Mouse (Mus musculus) retina, postnatal 7 days (tissue): Measurements from ENCODE around the gene Sec31b.

Source experiments
- DNase-seq: peaks from one replicate; pipeline ENCODE4 v3.0.0-alpha.2; 2012; ENCODE audit warnings: low read depth, low spot score

The Sec31b gene

DNA sequence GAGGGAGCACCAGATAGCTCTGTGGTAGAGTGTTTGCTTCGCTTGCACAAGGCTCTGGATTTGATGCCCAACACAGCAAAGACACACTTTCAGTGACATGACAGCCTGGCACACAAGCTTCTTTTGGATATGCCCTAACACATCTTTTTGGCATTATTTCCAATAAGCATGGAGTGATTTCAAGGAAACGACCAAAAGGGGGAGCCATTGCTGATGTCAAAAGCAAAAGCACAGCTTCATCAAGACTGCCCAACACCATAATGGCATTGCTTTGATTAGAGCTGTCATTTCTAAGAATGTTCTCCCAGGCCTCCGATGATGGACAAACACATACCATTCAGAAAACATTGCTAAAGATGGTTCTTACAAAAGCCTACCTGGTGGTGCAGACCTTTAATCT is 69.1 kb downstream of the Sec31b start:
- no peak for DNase-seq

DNA sequence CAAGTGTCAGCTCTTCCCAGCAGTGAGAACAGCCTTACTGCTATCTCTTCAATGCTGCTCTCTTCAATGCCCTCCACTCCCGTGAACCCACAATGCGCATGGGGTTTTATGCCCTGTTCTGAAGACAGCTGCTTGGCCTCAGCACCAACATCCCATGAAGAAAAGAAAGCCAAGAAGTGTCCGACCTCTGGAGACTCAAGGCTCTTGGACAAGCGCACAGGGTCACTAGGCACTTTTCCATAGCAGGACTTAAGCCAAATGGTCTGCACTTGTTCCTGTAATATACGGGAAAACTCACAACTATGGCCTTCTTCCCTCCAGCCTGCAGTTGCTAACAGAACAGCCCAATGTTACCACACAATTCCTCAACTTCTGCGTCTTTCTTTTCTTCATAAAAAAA is 70.4 kb downstream of the Sec31b start:
- DNase-seq, result no peak

DNA sequence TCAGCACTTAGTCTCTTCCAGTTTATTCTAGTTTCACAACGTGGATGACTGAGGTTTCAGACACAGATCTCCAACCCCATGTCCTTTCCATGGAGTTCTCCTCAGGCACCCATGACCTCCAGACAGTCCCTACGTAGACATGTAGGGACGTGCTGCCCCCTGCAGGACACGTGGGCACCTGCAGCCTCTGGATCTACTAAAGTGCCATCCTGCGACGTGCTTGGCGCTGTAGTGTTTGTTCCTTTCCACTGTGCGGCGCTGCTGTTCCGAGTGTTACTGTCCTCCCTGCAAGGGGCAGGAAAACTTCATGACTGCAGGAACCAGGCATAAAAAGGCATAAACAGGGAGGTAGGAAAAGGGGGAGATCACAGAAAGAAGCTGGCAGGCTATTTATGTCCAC is 71.5 kb downstream of the Sec31b start:
- peak; percentile 52 for DNase-seq
